Mouse (Mus musculus) urinary bladder, adult 18-20 months (tissue): ENCODE data around the gene Cyth1.

ENCODE experiments used
- DNase-seq, 2 experiments: peaks; one replicate each; pipeline ENCODE4 v3.0.0; 2022; ENCODE audit warnings: low spot score in 2 of 2, mixed read lengths in 2 of 2

The Cyth1 gene

DNA sequence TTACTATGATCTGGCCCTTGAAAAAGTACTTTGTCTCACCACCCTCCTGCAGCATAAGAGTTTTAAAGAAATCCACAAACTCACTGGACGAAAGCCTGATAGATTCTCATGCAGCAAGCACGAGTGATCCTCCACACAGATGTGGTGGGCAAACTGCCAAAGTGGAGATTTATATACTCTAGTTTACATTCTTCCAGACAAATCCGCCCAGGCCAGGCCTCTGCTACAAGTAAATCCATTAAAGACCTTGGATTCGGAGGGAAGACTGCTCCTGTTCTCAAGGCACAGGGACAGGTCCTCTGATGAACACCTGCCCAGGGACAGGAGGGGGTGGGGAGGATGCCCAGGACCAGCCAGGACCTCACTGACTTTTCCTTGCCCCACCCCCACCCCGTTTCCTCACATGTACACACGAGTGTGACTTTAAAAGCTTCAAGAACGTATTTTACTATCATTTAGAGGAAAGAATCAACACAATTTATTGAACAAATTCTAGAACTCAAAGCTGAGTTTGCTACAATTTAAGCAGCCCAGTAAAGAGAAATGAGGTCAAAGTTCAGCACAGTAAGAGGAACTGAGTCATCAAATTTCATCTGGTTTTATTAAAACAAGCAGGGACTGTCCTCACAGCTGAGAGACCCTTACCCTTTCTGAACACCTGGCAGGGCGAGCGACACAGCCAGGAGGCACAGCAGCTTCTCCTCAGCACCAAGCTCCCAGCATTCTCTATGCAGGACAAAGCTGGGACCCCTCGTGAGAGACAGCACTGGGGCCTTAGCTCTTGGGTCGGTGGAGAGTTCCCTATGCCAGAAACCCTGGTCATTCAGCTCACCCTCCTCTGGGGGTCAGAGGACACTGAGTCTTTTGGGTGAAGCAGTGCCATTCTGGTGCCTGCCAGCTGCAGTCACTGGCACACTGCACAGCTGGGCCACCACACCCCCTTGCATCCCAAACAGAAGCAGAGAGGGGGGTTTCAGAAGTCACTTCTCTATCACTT is 47.3 kb downstream of the Cyth1 start:
- no peak for DNase-seq

- no peak for DNase-seq
Observed at GRCm38 (mm10) chr11:118198296-118198600, 50.1 kb downstream of the Cyth1 start.

DNA sequence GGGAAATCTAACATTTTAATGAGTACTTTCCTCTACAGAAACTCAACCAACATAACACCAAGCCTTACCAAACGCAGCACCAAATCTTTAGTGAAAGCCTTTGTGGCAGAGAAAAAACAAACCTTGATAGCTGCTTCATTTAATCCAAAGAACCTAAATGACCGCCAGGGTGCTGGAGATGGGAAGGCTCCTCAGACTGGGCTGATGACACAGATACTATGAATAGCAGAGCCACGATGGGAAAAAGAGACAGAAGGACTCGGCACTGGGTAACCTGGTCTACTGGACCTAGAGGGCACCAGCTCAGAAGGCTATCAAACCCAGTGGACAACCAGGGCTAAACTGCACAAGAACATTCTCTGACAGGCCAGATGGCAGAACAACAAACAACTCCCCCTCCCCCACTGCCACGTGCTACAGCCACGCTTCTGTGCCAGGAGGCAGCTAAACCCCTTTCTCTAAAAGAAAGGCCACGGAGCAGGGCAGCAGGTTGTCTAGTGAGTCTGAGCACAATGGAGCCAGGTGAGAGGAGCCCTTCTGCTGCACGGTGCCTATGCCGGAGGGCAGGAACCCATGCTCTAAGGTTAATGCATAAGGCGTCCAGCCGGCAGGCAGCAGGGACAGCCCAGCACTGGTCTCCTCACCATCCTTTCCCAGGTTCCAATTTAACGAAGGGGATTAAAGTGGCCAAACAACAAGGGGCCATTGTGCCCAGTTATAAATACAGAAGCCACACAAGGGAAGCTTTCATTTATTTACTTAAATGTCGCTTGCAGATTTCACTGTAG is 50.7 kb downstream of the Cyth1 start:
- DNase-seq = no peak

- DNase-seq = no peak
Observed at GRCm38 (mm10) chr11:118196824-118197388, 51.5 kb downstream of the Cyth1 start.

GRCm38 (mm10) chr11:118193390-118194147 is 54.8 kb downstream of the Cyth1 start:
- peak in 1 of 2 experiments; percentile 58 for DNase-seq

DNA sequence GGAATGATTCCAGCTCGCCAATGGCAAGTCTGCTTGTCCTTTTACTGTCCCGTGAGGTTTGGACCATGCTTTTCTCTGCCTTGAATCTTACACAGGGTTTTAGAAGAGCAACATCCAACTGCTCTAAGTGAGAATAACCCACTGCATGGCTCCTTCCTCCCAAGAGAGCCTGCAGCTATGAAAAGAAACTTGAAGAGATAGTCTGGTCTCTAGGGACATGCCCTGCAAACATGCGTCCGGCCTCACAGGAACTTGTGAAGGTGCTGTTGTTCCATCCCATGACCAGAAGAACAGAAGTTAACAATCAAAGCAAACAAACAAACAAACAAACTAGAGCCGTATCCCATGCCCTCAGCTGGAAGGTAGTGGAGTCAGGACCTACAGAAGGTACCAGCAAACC is 55.4 kb downstream of the Cyth1 start:
- DNase-seq = no peak

GRCm38 (mm10) chr11:118182768-118183167 is 65.6 kb downstream of the Cyth1 start:
- DNase-seq = no peak

- DNase-seq = no peak
Observed at GRCm38 (mm10) chr11:118182353-118182752, 66.0 kb downstream of the Cyth1 start.

DNA sequence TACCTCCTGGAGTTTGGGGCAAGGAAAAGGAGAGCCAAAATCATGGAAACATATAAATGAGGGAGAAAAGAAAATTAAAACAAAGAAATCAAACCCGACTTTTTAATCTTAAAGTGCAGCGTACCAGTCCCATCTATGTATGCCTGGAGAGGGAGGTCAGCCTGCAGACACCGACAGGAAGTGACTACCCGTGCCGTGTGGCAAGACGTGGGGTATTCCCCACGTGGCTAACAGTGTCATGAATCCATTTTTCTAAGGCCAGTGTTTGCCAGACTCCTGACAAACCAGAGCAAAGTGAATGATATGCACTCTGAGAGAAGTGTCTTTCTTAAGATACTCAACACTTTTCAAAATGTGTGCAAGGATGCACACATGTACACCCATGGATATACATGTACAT is 68.2 kb downstream of the Cyth1 start:
- DNase-seq = no peak

- no peak for DNase-seq
Observed at GRCm38 (mm10) chr11:118178236-118178635, 70.2 kb downstream of the Cyth1 start.

DNA sequence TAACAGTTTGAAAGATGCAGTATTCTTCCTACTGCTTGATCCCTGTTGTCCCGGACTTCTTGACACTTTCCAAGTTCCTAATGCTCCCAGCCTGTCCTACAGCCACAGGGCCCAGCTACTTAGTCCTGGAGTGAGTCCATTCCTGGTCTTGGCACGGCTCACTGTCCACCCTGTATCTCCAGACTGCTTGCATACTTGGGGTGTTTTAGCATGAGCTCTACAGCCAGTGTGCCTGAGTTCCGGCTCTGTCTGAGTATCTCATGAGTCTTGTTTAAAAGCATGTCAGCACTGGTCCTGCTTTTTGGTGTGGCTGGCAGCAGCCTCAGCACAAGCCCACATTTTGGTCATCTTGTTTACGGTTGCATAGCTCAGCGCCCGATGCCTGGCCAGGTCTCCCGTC is 73.6 kb downstream of the Cyth1 start:
- peak in 1 of 2 experiments; percentile 27 for DNase-seq

DNA sequence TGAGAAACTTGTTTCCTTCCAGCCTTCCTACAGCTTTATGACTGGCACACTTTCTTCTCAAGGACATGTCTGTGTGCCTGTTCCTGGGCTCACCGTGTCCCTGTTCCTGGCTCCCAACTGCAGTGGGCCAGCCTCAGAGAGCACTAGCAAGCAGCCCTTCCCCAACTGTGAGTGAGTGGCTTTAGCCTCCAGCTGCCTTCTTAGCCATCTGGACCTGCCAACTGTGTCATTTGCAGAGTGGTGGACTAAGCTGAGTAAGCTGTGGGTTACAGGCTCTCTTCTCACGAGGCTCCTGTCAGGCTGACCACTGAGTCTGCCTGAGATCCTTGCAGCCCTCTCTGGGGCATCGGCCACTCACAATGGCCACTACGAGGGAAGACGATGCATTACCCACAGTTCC is 75.6 kb downstream of the Cyth1 start:
- no peak for DNase-seq

GRCm38 (mm10) chr11:118170333-118170732 is 78.1 kb downstream of the Cyth1 start:
- DNase-seq = no peak

DNA sequence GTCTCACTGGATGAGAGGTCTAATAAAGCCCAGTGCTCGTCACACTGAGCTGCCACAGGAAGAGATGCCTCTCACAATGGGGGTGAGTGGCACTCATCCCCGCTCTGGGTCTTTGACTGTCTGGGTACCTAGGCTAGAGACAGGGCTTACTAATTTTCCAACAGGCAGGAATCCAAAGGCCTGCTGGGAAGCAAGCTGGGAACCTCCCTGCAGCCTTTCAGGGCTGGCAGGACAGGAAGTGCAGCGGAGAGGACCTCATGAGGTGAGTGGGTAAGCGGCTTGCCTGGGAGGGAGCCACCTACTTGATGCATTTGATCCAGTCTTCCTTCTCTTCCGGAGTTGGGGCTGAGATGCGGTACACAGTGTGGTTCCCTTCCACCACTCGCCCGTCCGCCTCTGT is 79.7 kb downstream of the Cyth1 start:
- no peak for DNase-seq

GRCm38 (mm10) chr11:118166626-118167025 is 81.8 kb downstream of the Cyth1 start:
- no peak for DNase-seq

GRCm38 (mm10) chr11:118165681-118166080 is 82.7 kb downstream of the Cyth1 start:
- no peak for DNase-seq

DNA sequence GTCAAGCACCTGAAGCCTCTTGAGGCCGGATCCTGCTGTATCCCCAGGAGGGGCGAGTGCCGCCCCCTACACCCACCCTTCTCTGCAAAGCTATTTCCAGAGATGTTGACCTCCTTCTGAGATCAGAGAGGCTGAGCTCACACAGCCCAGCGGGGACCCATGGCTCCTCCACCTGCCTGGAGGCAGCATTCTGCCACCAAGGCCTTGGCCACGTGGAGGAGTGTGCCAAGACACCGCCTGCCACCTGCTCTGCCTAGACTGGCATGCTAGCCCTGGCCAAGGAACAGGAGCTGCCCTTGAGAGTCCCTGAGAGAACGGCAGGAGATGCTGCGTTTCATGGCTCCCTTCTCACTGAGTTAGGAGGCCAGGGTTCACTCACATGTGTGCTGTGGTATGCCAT is 83.8 kb downstream of the Cyth1 start:
- no peak for DNase-seq

- DNase-seq = no peak
Observed at GRCm38 (mm10) chr11:118162245-118162644, 86.1 kb downstream of the Cyth1 start.

- no peak for DNase-seq
Observed at GRCm38 (mm10) chr11:118161240-118161639, 87.2 kb downstream of the Cyth1 start.

DNA sequence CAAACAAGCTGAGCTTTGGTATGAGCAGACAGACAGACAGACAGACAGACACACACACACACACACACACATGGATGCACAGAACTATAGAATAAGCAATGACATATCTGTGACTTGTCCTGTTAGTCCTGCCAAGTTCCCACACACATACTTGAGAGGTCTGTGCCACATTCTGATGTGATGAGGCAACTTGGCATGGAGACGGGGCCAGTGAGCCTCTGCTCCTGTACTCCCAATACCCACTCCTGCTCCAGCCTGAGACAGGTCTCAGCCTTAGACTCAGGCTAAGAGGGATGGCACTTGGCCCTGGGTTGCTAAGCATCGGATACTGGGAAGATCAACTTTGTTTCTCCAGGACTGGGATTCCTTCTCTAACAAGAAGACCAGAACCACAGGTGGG is 87.6 kb downstream of the Cyth1 start:
- no peak for DNase-seq

GRCm38 (mm10) chr11:118158753-118159152 is 89.6 kb downstream of the Cyth1 start:
- no peak for DNase-seq
